Mouse (Mus musculus) myocyte (in vitro differentiated cells): Measurements from ENCODE around the gene 4833439L19Rik.

Experiments
- CEBPB ChIP-seq: IDR thresholded peaks from 2 replicates; pipeline ENCODE4 v1.6.1; 2011; ENCODE audit warnings: mild to moderate bottlenecking, moderate library complexity; ENCODE audit not compliant: poor library complexity, insufficient read depth, severe bottlenecking
- E2F4 ChIP-seq: IDR thresholded peaks from one replicate; pipeline ENCODE4 v1.6.1; 2011; ENCODE audit warnings: mild to moderate bottlenecking, control low read depth, moderate library complexity; ENCODE audit not compliant: insufficient read depth
- MAX ChIP-seq: IDR thresholded peaks from one replicate; pipeline ENCODE4 v1.6.1; 2011; ENCODE audit warnings: low read depth, mild to moderate bottlenecking, control low read depth
- MYOD1 ChIP-seq, 3 experiments: IDR thresholded peaks; one replicate each; pipeline ENCODE4 v1.6.1; 2011; ENCODE audit warnings: control low read depth in 2 of 3, low read depth in 2 of 3, mild to moderate bottlenecking in 2 of 3, moderate library complexity in 1 of 3; ENCODE audit not compliant: insufficient read length in 2 of 3, control insufficient read depth in 1 of 3
- MYOG ChIP-seq, 3 experiments: IDR thresholded peaks; one replicate each; pipeline ENCODE4 v1.6.1; 2011; ENCODE audit warnings: control low read depth in 2 of 3, low read depth in 2 of 3, mild to moderate bottlenecking in 2 of 3; ENCODE audit not compliant: insufficient read length in 2 of 3, control insufficient read depth in 1 of 3, insufficient read depth in 1 of 3
- POLR2A ChIP-seq: IDR thresholded peaks from one replicate; pipeline ENCODE4 v1.6.1; 2011; ENCODE audit warnings: low read depth, mild to moderate bottlenecking, control low read depth, moderate library complexity; ENCODE audit not compliant: insufficient read length
- REST ChIP-seq: IDR thresholded peaks from one replicate; pipeline ENCODE4 v1.6.1; 2011; ENCODE audit warnings: mild to moderate bottlenecking, control low read depth, moderate library complexity; ENCODE audit not compliant: insufficient read depth, insufficient read length
- SRF ChIP-seq: IDR thresholded peaks from one replicate; pipeline ENCODE4 v1.6.1; 2011; ENCODE audit warnings: low read depth; ENCODE audit not compliant: control insufficient read depth, insufficient read length
- TCF12 ChIP-seq: IDR thresholded peaks from one replicate; pipeline ENCODE4 v1.6.1; 2011; ENCODE audit warnings: mild to moderate bottlenecking, control low read depth; ENCODE audit not compliant: poor library complexity, insufficient read depth, severe bottlenecking
- TCF3 ChIP-seq: IDR thresholded peaks from one replicate; pipeline ENCODE4 v1.6.1; 2011; ENCODE audit warnings: low read depth, control low read depth; ENCODE audit not compliant: insufficient read length
- USF1 ChIP-seq: IDR thresholded peaks from one replicate; pipeline ENCODE4 v1.6.1; 2011; ENCODE audit warnings: low read depth, mild to moderate bottlenecking, control low read depth, moderate library complexity

- no peak for TF ChIP-seq POLR2A
- no peak for TF ChIP-seq TCF12
- TF ChIP-seq SRF, result no peak
- no peak for TF ChIP-seq MAX
- no peak for TF ChIP-seq MYOD1 (IDR thresholded peaks at IDR 0.05; ENCODE audit: control insufficient read depth in 1 of 3, insufficient read length in 2 of 3, low read depth in 2 of 3)
- no peak for TF ChIP-seq E2F4
- no peak for TF ChIP-seq USF1
- no peak for TF ChIP-seq MYOG (IDR thresholded peaks at IDR 0.05; ENCODE audit: control insufficient read depth in 1 of 3, insufficient read depth in 1 of 3, insufficient read length in 2 of 3, low read depth in 2 of 3)
- no peak for TF ChIP-seq REST
- TF ChIP-seq CEBPB, result no peak
- no peak for TF ChIP-seq TCF3
Observed at GRCm38 (mm10) chr13:54560608-54561007, 4.6 kb downstream of the 4833439L19Rik start.
